Mouse (Mus musculus) heart, embryonic 14.5 days (tissue): ENCODE measurements around the gene Fam76a. TPM values are rescaled to one million over a fixed set of nuclear protein-coding genes. Genes with fewer than 3 reads are reported as not detected.
A peak's percentile ranks its signal among the peaks of the same experiment; 100 is the strongest.

Experiments used
- ATAC-seq: fragments of 200-750 bp; cut with Nextera tagmentation; 2 replicates; pipeline ENCODE4 v1.8.0; 2017; ENCODE audit warnings: low read depth, moderate TSS enrichment; ENCODE audit not compliant: insufficient number of reproducible peaks, insufficient read depth, low FRiP score
- H3K27ac ChIP-seq, 2 experiments: fragments of 200-500 bp in 1 of 2; fragments of 300-500 bp in 1 of 2; sonication (generic) in 1 of 2; replicated peaks in 1 of 2; 2 replicates each; pipeline ENCODE4 v1.5.1; 2012 to 2014; ENCODE audit warnings: low read depth in 2 of 2, low read length in 2 of 2, control low read depth in 1 of 2, mild to moderate bottlenecking in 1 of 2, mixed read lengths in 1 of 2; ENCODE audit not compliant: control insufficient read depth in 1 of 2, insufficient read depth in 1 of 2
- H3K27me3 ChIP-seq: fragments of 300-500 bp; sonication (generic); 2 replicates; pipeline ENCODE4 v1.6.1; 2014; ENCODE audit warnings: mild to moderate bottlenecking, low read length, control low read depth; ENCODE audit not compliant: control insufficient read depth, insufficient read depth
- H3K36me3 ChIP-seq: fragments of 300-500 bp; sonication (generic); 2 replicates; pipeline ENCODE4 v1.6.1; 2014; ENCODE audit warnings: mild to moderate bottlenecking, control low read depth, low read length, mixed read lengths; ENCODE audit not compliant: control insufficient read depth, insufficient read depth
- H3K4me1 ChIP-seq, 2 experiments: fragments of 200-500 bp in 1 of 2; fragments of 300-500 bp in 1 of 2; sonication (generic) in 1 of 2; 2 replicates each; pipeline ENCODE4 v1.6.1; 2012 to 2014; ENCODE audit warnings: low read length in 2 of 2, control low read depth in 1 of 2, mixed read lengths in 1 of 2; ENCODE audit not compliant: control insufficient read depth in 2 of 2, insufficient read depth in 2 of 2
- H3K4me2 ChIP-seq: fragments of 300-500 bp; sonication (generic); 2 replicates; pipeline ENCODE4 v1.6.1; 2014; ENCODE audit warnings: mild to moderate bottlenecking, low read length
- H3K4me3 ChIP-seq, 2 experiments: fragments of 200-500 bp in 1 of 2; fragments of 300-500 bp in 1 of 2; sonication (generic) in 1 of 2; 2 replicates each; pipeline ENCODE4 v1.5.1; 2012 to 2014; ENCODE audit warnings: low read length in 2 of 2, mild to moderate bottlenecking in 2 of 2, control low read depth in 1 of 2, low read depth in 1 of 2, moderate library complexity in 1 of 2; ENCODE audit not compliant: control insufficient read depth in 1 of 2, insufficient read depth in 1 of 2
- H3K9ac ChIP-seq: fragments of 300-500 bp; sonication (generic); 2 replicates; pipeline ENCODE4 v1.6.1; 2014; ENCODE audit warnings: mild to moderate bottlenecking, low read length
- H3K9me3 ChIP-seq: fragments of 300-500 bp; sonication (generic); 2 replicates; pipeline ENCODE4 v1.6.1; 2016; ENCODE audit warnings: low read length, control low read depth; ENCODE audit not compliant: control insufficient read depth
- WGBS: fragments of 180-500 bp; shearing (Covaris S2); extraction: QIAGEN DNeasy Blood & Tissue Kit; methylation state at CpG from one replicate; pipeline ENCODE4 v1.1.7; 2014; 5-methylcytosine and 5-hydroxymethylcytosine counted together
- polyA plus RNA-seq: library from polyadenylated mRNA; unstranded; fragments of >200 nt; fragmentation: Nextera tagmentation; extraction: Ambion mirVana; gene quantifications from 2 replicates; pipeline ENCODE4 v1.2.1, GENCODE M21; 2014

Fam76a gene
- polyA plus RNA-seq, result 40.9 and 44.9 TPM in 2 replicates

- H3K4me1 ChIP-seq, result peaks cover 0 to 9% of the 10 kb centered on the region in 2 experiments; a peak in 1 of 4 replicates
- peak within 1 kb of the TSS; percentile 95 for H3K9ac ChIP-seq
- H3K4me3 ChIP-seq, result peak within 1 kb of the TSS; percentile 79 to 98
- H3K27ac ChIP-seq, result peak within 1 kb of the TSS; percentile 44 to 88
- under 1% methylated on average over 52 of the region's 53 CpGs for WGBS
- ATAC-seq, result peak; percentile 98
- peaks cover 21% of the 10 kb centered on the region for H3K36me3 ChIP-seq
- no peaks in the 10 kb centered on the region for H3K27me3 ChIP-seq
- H3K9me3 ChIP-seq, result no peaks in the 10 kb centered on the region
- peak within 1 kb of the TSS; percentile 88 for H3K4me2 ChIP-seq
Measured at GRCm38 (mm10) chr4:132922558-132923008, at the start of gene Fam76a. Gene Fam76a (minus strand): TSS chr4:132922558.

GRCm38 (mm10) chr4:132972101-132972500, 49.7 kb upstream of the Fam76a start:
- WGBS, result 72% methylated on average over 3 of the region's 3 CpGs
- Histone ChIP-seq H3K27me3 (peaks cover 8% of the 10 kb centered on the region; the same call in 1 of the 2 replicates), H3K9ac (no peak overlapping the region), H3K9me3 (no peaks in the 10 kb centered on the region), H3K27ac (no peak overlapping the region), H3K4me1 (peaks cover 17 to 28% of the 10 kb centered on the region in 2 experiments), H3K4me3 (no peak overlapping the region), H3K4me2 (no peak overlapping the region), H3K36me3 (no peaks in the 10 kb centered on the region)
- no peak for ATAC-seq

- no peaks in the 10 kb centered on the region for H3K36me3 ChIP-seq
- no peak overlapping the region for H3K9ac ChIP-seq
- no peak overlapping the region for H3K27ac ChIP-seq
- H3K4me1 ChIP-seq, result peaks cover 17 to 28% of the 10 kb centered on the region in 2 experiments
- no peak for ATAC-seq
- H3K4me3 ChIP-seq, result no peak overlapping the region
- H3K9me3 ChIP-seq, result no peaks in the 10 kb centered on the region
- H3K27me3 ChIP-seq, result peaks cover 8% of the 10 kb centered on the region; the same call in 1 of the 2 replicates
- WGBS, result 73% methylated on average over 6 of the region's 6 CpGs
- no peak overlapping the region for H3K4me2 ChIP-seq
Measured at GRCm38 (mm10) chr4:132971601-132972000, 49.2 kb upstream of the Fam76a start.

GRCm38 (mm10) chr4:132968105-132968938, 46.0 kb upstream of the Fam76a start:
- 42% methylated on average over 6 of the region's 6 CpGs for WGBS
- no peak overlapping the region for H3K4me3 ChIP-seq
- H3K27ac ChIP-seq, result no peak overlapping the region; a peak in 1 of 4 replicates
- no peak for ATAC-seq
- no peak overlapping the region for H3K4me2 ChIP-seq
- H3K9ac ChIP-seq, result no peak overlapping the region
- H3K27me3 ChIP-seq, result peaks cover 3% of the 10 kb centered on the region; the same call in 1 of the 2 replicates
- H3K36me3 ChIP-seq, result no peaks in the 10 kb centered on the region
- peaks cover 5 to 13% of the 10 kb centered on the region in 2 experiments for H3K4me1 ChIP-seq
- no peaks in the 10 kb centered on the region for H3K9me3 ChIP-seq

- Histone ChIP-seq H3K9ac (no peak overlapping the region; the same call in 1 of the 2 replicates), H3K4me3 (no peak overlapping the region), H3K27ac (no peak overlapping the region), H3K27me3 (no peaks in the 10 kb centered on the region), H3K36me3 (no peaks in the 10 kb centered on the region), H3K9me3 (no peaks in the 10 kb centered on the region), H3K4me1 (peaks cover 26 to 39% of the 10 kb centered on the region in 2 experiments), H3K4me2 (no peak overlapping the region)
- ATAC-seq, result no peak
- 71% methylated on average over 5 of the region's 5 CpGs for WGBS
Measured at GRCm38 (mm10) chr4:132964473-132964872, 42.1 kb upstream of the Fam76a start.

GRCm38 (mm10) chr4:132964064-132964463, 41.7 kb upstream of the Fam76a start:
- Histone ChIP-seq H3K27me3 (no peaks in the 10 kb centered on the region), H3K4me2 (no peak overlapping the region), H3K9me3 (no peaks in the 10 kb centered on the region), H3K4me1 (peaks cover 30 to 43% of the 10 kb centered on the region in 2 experiments), H3K9ac (no peak overlapping the region), H3K27ac (no peak overlapping the region), H3K4me3 (no peak overlapping the region), H3K36me3 (no peaks in the 10 kb centered on the region)
- ATAC-seq, result no peak
- WGBS, result 51% methylated on average over 3 of the region's 3 CpGs

- Histone ChIP-seq H3K4me1 (peaks cover 33 to 49% of the 10 kb centered on the region in 2 experiments), H3K4me3 (no peak overlapping the region), H3K4me2 (no peak overlapping the region), H3K9me3 (no peaks in the 10 kb centered on the region), H3K9ac (no peak overlapping the region), H3K27me3 (no peaks in the 10 kb centered on the region), H3K36me3 (no peaks in the 10 kb centered on the region), H3K27ac (no peak overlapping the region)
- ATAC-seq, result no peak
- 18% methylated on average over 2 of the region's 2 CpGs for WGBS
Measured at GRCm38 (mm10) chr4:132963436-132963835, 41.1 kb upstream of the Fam76a start.
